Comparison of ENCODE assay signal across 19 mouse cellular contexts in genomic region chr5:77385900-77386595, GRCm38 (mm10). TPM values are rescaled to one million over a fixed set of nuclear protein-coding genes. Genes with fewer than 3 reads are reported as not detected.
DNase-seq lines count a peak whose midpoint lies in the region; ATAC-seq and TF ChIP-seq lines count a peak whose summit lies in the region.
"Had no signal": no experiment of that assay in that cellular context is flagged by ENCODE, and none has a peak within 500 bp of the region (broad histone marks: within the 10 kb centered on the region; RNA-seq: fewer than 3 reads in every experiment).

No protein-coding gene starts in this region.

- TF ChIP-seq POLR2A in small intestine, adult 2 months (IDR thresholded peaks at IDR 0.05; ENCODE audit: low read depth, low read length): no peak

- H3K4me1 ChIP-seq in kidney, embryonic 15.5 days: peaks cover 75% of the 10 kb centered on the region
- no peaks in the 10 kb centered on the region for H3K4me1 ChIP-seq in midbrain, embryonic 16.5 days (ENCODE audit: control insufficient read depth, insufficient read depth, low read length)
- H3K4me1 ChIP-seq in midbrain, postnatal 0 days (ENCODE audit: insufficient read depth, low read length): peaks cover 5% of the 10 kb centered on the region; the same call in 1 of the 2 replicates
- peaks cover 9% of the 10 kb centered on the region; the same call in 1 of the 2 replicates for H3K4me1 ChIP-seq in small intestine, adult 2 months (ENCODE audit: control insufficient read depth, insufficient read depth, insufficient read length, low read length)

- H3K36me3 ChIP-seq in kidney, embryonic 15.5 days: no peaks in the 10 kb centered on the region
- no peaks in the 10 kb centered on the region for H3K36me3 ChIP-seq in midbrain, embryonic 16.5 days (ENCODE audit: control insufficient read depth, insufficient read depth, low read length)
- H3K36me3 ChIP-seq in midbrain, postnatal 0 days (ENCODE audit: insufficient read depth, low read length): no peaks in the 10 kb centered on the region
- H3K36me3 ChIP-seq in small intestine, adult 2 months (ENCODE audit: control insufficient read depth, insufficient read depth, low read length): no peaks in the 10 kb centered on the region
- H3K36me3 ChIP-seq: embryonic facial prominence, embryonic 10.5 days had no signal

- H3K27me3 ChIP-seq in kidney, embryonic 15.5 days: no peaks in the 10 kb centered on the region
- no peaks in the 10 kb centered on the region for H3K27me3 ChIP-seq in midbrain, embryonic 16.5 days (ENCODE audit: control insufficient read depth, insufficient read depth, low read depth, low read length)
- H3K27me3 ChIP-seq in midbrain, postnatal 0 days (ENCODE audit: insufficient read depth, low read length): no peaks in the 10 kb centered on the region
- H3K27me3 ChIP-seq in small intestine, adult 2 months (ENCODE audit: control insufficient read depth, insufficient read depth, low read length): no peaks in the 10 kb centered on the region

- no peak for ATAC-seq in kidney, embryonic 15.5 days (replicated peaks; ENCODE audit: low FRiP score)
- peak; percentile 51; the same call in 1 of the 2 replicates for ATAC-seq in midbrain, embryonic 16.5 days
- no peak for ATAC-seq in midbrain, postnatal 0 days (ENCODE audit: low FRiP score)
- peak; percentile 73 for ATAC-seq in common myeloid progenitor, adult 5-6 weeks (replicated peaks; ENCODE audit: low read depth, poor library complexity, severe bottlenecking)
- ATAC-seq: CD4-positive, CD25-positive, alpha-beta regulatory T cell, adult 4 months; hindbrain, embryonic 16.5 days; intestine, postnatal 0 days had no signal

- 76% methylated on average over 6 of the region's 6 CpGs for WGBS in kidney, embryonic 15.5 days
- WGBS in midbrain, embryonic 16.5 days: 73% methylated on average over 6 of the region's 6 CpGs
- WGBS in midbrain, postnatal 0 days: 67% methylated on average over 6 of the region's 6 CpGs
- 62% methylated on average over 6 of the region's 6 CpGs for WGBS in small intestine, adult 2 months

- peak overlapping the region; percentile 93 for H3K27ac ChIP-seq in kidney, embryonic 15.5 days
- no peak overlapping the region for H3K27ac ChIP-seq in midbrain, embryonic 16.5 days (ENCODE audit: low read length)
- no peak overlapping the region for H3K27ac ChIP-seq in midbrain, postnatal 0 days (ENCODE audit: low read depth, low read length)
- peak overlapping the region; percentile 45 for H3K27ac ChIP-seq in small intestine, adult 2 months (ENCODE audit: insufficient read depth, low read depth, low read length)
- H3K27ac ChIP-seq: embryonic facial prominence, embryonic 10.5 days; layer of hippocampus, adult 2 months; liver, embryonic 14.5 days had no signal

- DNase-seq in kidney, postnatal 4 days: no peak
- DNase-seq in midbrain, postnatal 0 days (ENCODE audit: low spot score): no peak
- no peak for DNase-seq in cerebellum, postnatal 36 days
- DNase-seq: cerebellum, postnatal 10 days; heart, postnatal 36 days; left cerebral cortex, postnatal 4 days; retina, postnatal 1 day had no signal

- no peak overlapping the region for H3K9ac ChIP-seq in kidney, embryonic 15.5 days
- H3K9ac ChIP-seq in midbrain, embryonic 16.5 days (ENCODE audit: low read depth, low read length): no peak overlapping the region
- H3K9ac ChIP-seq in midbrain, postnatal 0 days (replicated peaks; ENCODE audit: low read length, poor library complexity, severe bottlenecking): no peak overlapping the region
- H3K9ac ChIP-seq: liver, embryonic 14.5 days had no signal

- H3K9me3 ChIP-seq in kidney, embryonic 15.5 days (replicated peaks): no peaks in the 10 kb centered on the region
- H3K9me3 ChIP-seq in midbrain, embryonic 16.5 days (replicated peaks; ENCODE audit: control insufficient read depth, low read length, poor library complexity, severe bottlenecking): no peaks in the 10 kb centered on the region
- no peaks in the 10 kb centered on the region for H3K9me3 ChIP-seq in midbrain, postnatal 0 days (ENCODE audit: low read length)
- H3K9me3 ChIP-seq: embryonic facial prominence, embryonic 10.5 days had no signal

- no peak overlapping the region for H3K4me2 ChIP-seq in kidney, embryonic 15.5 days
- H3K4me2 ChIP-seq in midbrain, embryonic 16.5 days (ENCODE audit: low read length): no peak overlapping the region
- H3K4me2 ChIP-seq in midbrain, postnatal 0 days (ENCODE audit: low read depth, low read length, poor library complexity, severe bottlenecking): no peak overlapping the region

- TF ChIP-seq CTCF in midbrain, postnatal 0 days (IDR thresholded peaks at IDR 0.05): no peak
- TF ChIP-seq CTCF in small intestine, adult 2 months (IDR thresholded peaks at IDR 0.05; ENCODE audit: extremely low read depth, insufficient read length, insufficient replicate concordance, low read depth, low read length): no peak

- H3K4me3 ChIP-seq in kidney, embryonic 15.5 days (replicated peaks): no peak overlapping the region
- no peak overlapping the region for H3K4me3 ChIP-seq in midbrain, embryonic 16.5 days (ENCODE audit: low read depth, low read length)
- H3K4me3 ChIP-seq in midbrain, postnatal 0 days (ENCODE audit: low read depth, low read length): no peak overlapping the region
- H3K4me3 ChIP-seq in small intestine, adult 2 months (ENCODE audit: low read depth, low read length): no peak overlapping the region
- H3K4me3 ChIP-seq: embryonic facial prominence, embryonic 10.5 days; erythroblast, embryonic 14.5 days; layer of hippocampus, adult 2 months had no signal

RNA-seq across cellular contexts. Expression of gene Igfbp7, which starts 21.8 kb away (rescaled TPM):
- polyA plus RNA-seq in kidney, embryonic 15.5 days (2015; fragmentation: Nextera tagmentation; extraction: Ambion mirVana): 343 and 354 TPM in 2 replicates
- 57.9 and 59.4 TPM in 2 replicates for polyA plus RNA-seq in midbrain, embryonic 16.5 days (2015; fragmentation: Nextera tagmentation; extraction: Ambion mirVana)
- total RNA-seq in midbrain, postnatal 0 days (2014; rRNA removed): 44.6 and 45.9 TPM in 2 replicates
- 77.3 and 81.3 TPM in 2 replicates for polyA plus RNA-seq in midbrain, postnatal 0 days (2015; fragmentation: Nextera tagmentation; extraction: Ambion mirVana)
- 1.8 and 2.7 TPM in 2 replicates for total RNA-seq in common myeloid progenitor, adult 5-6 weeks (2017)
- polyA plus RNA-seq in small intestine, adult 2 months (2012; rRNA removed): 664 and 1,449 TPM in 2 replicates
- total RNA-seq: MEL had no signal

Comparison
In these comparisons a context has a peak if more than half of its experiments do, and no peak if none do; other contexts are left out.
1. ATAC-seq: peak in midbrain, embryonic 16.5 days (single experiment) and common myeloid progenitor, adult 5-6 weeks (single experiment); none in kidney, embryonic 15.5 days (single experiment) and midbrain, postnatal 0 days (single experiment).
2. H3K27ac ChIP-seq: peak in kidney, embryonic 15.5 days (single experiment) and small intestine, adult 2 months (single experiment); none in midbrain, embryonic 16.5 days (single experiment) and midbrain, postnatal 0 days (single experiment).